8 mouse cellular contexts compared by ENCODE assay signal in genomic region chr7:139388670-139389212, GRCm38 (mm10). TPM values are rescaled to one million over a fixed set of nuclear protein-coding genes. Genes with fewer than 3 reads are reported as not detected.
DNase-seq lines count a peak whose midpoint lies in the region; ATAC-seq lines count a peak whose summit lies in the region.

Inpp5a (plus strand) TSS chr7:139389109.

- under 1% methylated on average over 41 of the region's 47 CpGs for WGBS in intestine, embryonic 14.5 days

- H3K4me3 ChIP-seq in intestine, embryonic 14.5 days (ENCODE audit: low read depth, low read length), result peak within 1 kb of the TSS; percentile 78

- peak within 1 kb of the TSS; percentile 88 for H3K27ac ChIP-seq in intestine, embryonic 14.5 days (ENCODE audit: low read depth)

- H3K36me3 ChIP-seq in intestine, embryonic 14.5 days (ENCODE audit: control insufficient read depth, insufficient read depth, low read length), result no peaks in the 10 kb centered on the region

- no peaks in the 10 kb centered on the region for H3K9me3 ChIP-seq in intestine, embryonic 14.5 days (ENCODE audit: control insufficient read depth, low read length)

- peak within 1 kb of the TSS; percentile 93 for H3K9ac ChIP-seq in intestine, embryonic 14.5 days (ENCODE audit: low read length)

- H3K4me2 ChIP-seq in intestine, embryonic 14.5 days (ENCODE audit: low read length), result peak within 1 kb of the TSS; percentile 74

- intact Hi-C loops in left cerebral cortex, postnatal 14 days (cut with DNase I), result loop anchor here (2.0 kb wide), 1 partner anchor 86 kb away; no protein-coding TSS in a partner anchor

- no peaks in the 10 kb centered on the region for H3K27me3 ChIP-seq in intestine, embryonic 14.5 days (replicated peaks; ENCODE audit: control insufficient read depth, insufficient read depth, low read length)

- peak; percentile 98 for DNase-seq in adrenal gland, adult 18-20 months (ENCODE audit: low spot score in 2 of 2)
- peak; percentile 100 for DNase-seq in embryo, embryonic 11 days
- peak; percentile 100 for DNase-seq in gastrocnemius, postnatal 25 days
- peak; percentile 99 for DNase-seq in intestine, embryonic 14.5 days (ENCODE audit: low spot score)
- DNase-seq in left cerebral cortex, postnatal 14 days (ENCODE audit: low spot score in 2 of 2), result peak; percentile 98 to 99
- DNase-seq in mesoderm, embryonic 11.5 days (ENCODE audit: low read depth, low spot score), result peak; percentile 100
- peak; percentile 98 to 99 for DNase-seq in right cerebral cortex, postnatal 36 days (ENCODE audit: low spot score in 2 of 2)
- DNase-seq in yolk sac, embryonic 10.5 days (ENCODE audit: low spot score), result peak; percentile 100

- peaks cover 36% of the 10 kb centered on the region for H3K4me1 ChIP-seq in intestine, embryonic 14.5 days (replicated peaks; ENCODE audit: control insufficient read depth, insufficient read depth, low read length)

- peak; percentile 98 for ATAC-seq in intestine, embryonic 14.5 days (replicated peaks; ENCODE audit: low FRiP score, low TSS enrichment, low read depth)

RNA-seq across cellular contexts. Expression of gene Inpp5a, which starts in this region (rescaled TPM):
- 100 to 1,000 TPM in 1 of 2 experiments, 10 to 100 TPM in 1; 80.9 to 101 TPM for total RNA-seq in adrenal gland, adult 18-20 months (2021)
- total RNA-seq in gastrocnemius, postnatal 25 days (2021), result 10 to 100 TPM; 59.6 to 69.6 TPM
- 44.2 and 49.8 TPM in 2 replicates for polyA plus RNA-seq in intestine, embryonic 14.5 days (2014; fragmentation: Nextera tagmentation; extraction: Ambion mirVana)
- total RNA-seq in left cerebral cortex, postnatal 14 days (2021), result 10 to 100 TPM; 48.2 to 49.4 TPM

Comparison
In these comparisons a context has a peak if more than half of its experiments do, and no peak if none do; other contexts are left out.
1. Peak in every context shown above with its lines: DNase-seq, ATAC-seq, H3K4me3 ChIP-seq and H3K27ac ChIP-seq.